Mouse (Mus musculus): ENCODE data around the gene Epor. TPM values are rescaled to one million over a fixed set of nuclear protein-coding genes. Genes with fewer than 3 reads are reported as not detected.

Epor gene
- 68.1 and 70.3 TPM in 2 replicates for total RNA-seq (2015; ENCODE audit: low replicate concordance)
- 70.3 and 91.0 TPM in 2 replicates for total RNA-seq (2017; ENCODE audit: low replicate concordance)

DNA sequence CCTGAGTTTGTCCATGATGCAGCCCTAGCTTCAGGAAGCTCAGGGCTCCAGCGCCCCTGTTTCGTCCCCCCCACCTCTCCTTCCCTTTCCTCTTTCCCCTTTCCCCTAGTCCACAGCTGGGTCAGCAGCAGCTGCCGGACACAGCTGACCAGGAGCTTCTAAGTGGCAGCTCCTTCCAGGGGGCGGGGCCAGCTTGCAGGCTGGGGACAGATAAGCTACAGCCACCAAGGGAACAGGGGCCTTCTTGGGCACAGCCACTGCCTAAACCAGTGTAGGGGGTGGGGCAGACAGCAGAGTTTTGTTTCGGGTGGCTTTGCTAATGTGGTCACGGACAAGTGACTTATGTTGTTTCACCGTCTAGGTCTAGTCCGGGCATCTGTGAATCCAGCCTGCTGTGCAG, at the start of gene Epor:
TSS of gene Epor (minus strand) at position 90 of the 400 bp plus-strand sequence.
- peak; percentile 81 for ATAC-seq (replicated peaks; ENCODE audit: low FRiP score, poor library complexity, severe bottlenecking)

DNA sequence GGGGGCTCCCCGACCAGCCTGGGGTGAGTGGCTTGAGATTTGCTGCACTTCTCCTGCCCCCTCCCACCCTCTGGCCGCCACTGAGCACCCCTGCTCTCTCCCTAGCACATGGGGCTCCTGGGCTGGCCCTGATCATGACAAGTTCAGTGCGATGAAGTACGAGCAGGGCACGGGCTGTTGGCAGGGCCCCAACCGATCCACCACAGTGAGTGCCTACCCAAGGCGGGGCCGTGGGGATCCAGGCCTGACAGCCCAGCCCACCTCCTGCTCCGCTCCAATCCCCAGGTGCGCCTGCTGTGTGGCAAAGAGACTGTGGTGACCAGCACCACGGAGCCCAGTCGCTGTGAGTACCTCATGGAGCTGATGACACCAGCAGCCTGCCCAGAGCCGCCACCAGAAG, 49.4 kb upstream of the Epor start:
- ATAC-seq (replicated peaks; ENCODE audit: low FRiP score, poor library complexity, severe bottlenecking) = no peak

DNA sequence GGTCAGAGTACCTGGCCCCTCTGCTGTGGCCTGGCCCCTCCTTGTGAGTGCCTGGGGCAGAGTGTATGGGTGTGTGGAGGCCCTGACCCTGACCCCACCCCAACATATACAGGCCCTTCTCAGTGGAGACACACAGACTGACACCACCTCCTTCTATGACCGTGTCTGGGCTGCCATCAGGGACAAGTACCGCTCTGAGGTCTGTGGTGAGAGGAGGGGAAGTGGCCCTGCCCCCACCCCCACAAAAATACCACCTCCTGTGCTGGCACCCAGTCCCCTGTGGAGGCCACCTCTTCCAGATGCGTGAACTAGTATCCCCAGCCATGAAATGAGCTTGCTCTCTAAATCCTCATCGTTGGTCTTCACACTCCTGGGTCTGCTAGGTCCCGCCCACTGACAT, 47.7 kb upstream of the Epor start:
- no peak for ATAC-seq (replicated peaks; ENCODE audit: low FRiP score, poor library complexity, severe bottlenecking)

GRCm38 (mm10) chr9:22004546-22004945, 41.2 kb upstream of the Epor start:
- no peak for ATAC-seq (replicated peaks; ENCODE audit: low FRiP score, poor library complexity, severe bottlenecking)

DNA sequence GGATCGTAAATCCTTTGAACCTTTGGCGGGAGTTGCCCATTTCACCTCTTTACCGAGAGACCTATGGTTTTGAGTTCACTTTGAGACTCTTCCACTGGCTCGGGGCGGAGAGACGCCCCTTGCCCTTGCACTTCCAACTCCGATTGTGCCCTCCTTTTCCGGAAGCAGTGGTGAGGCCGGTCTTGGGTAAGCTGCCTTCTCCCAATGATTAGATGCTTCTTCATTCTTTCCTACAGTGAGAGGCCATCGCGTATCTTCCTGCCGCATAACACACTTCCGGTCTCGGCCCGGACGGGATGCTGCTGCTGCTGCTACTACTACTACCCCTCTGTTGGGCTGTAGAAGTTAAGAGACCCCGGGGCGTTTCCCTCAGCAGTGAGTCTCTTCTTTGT, 39.9 kb upstream of the Epor start:
- ATAC-seq (replicated peaks; ENCODE audit: low FRiP score, poor library complexity, severe bottlenecking) = peak; percentile 48

DNA sequence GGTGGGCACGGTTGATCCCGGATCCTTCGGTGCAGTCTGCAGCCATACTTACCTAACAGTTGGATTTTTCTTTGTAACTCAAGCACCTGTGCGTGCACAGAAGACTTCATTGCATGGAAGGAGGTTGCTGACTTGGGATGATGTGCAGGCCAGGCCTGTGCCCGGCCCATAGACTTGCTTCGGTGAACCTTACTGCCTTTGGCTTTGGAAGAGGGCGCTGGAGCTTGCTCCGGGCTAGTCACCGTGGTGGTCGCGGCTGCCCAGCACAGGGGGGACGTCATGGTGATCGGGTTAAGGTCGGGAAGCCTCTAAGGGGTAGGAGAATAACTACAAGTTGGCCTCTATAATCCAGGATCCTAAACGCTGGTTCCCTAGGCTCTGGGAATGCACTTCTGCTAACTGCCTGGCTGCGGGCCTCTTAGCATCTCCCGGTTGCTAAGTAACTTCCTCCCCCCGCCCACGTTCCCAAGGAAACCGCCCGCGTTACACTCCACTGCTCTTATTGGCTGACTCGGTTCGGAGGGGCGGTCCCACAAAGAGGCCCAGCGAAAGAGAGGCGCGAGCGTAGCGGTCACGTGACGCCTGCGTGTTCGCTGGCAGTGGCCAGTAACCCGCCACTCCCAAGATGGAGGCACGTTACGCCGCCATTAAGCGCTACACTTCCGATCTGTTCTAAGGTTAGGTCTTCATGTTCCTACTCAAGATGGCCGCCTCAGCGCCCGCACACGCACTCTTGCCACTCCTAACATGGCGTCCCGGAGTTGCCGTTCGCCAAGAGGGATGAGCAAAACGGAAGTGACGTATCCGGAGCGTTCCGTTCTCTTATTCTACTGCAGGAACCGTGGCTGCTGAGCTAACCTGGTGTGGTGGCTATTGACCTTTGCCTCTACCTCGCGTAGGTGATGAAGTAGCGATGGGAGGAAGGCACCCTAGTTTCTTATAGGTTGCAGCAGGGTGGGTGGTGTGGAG, 39.2 kb upstream of the Epor start, which contains the start of the genes Ccdc151 and Prkcsh:
TSS of gene Ccdc151 (minus strand) at position 441 of the 969 bp plus-strand sequence.
TSS of gene Prkcsh (plus strand) at position 613 of the 969 bp plus-strand sequence.
- ATAC-seq (replicated peaks; ENCODE audit: low FRiP score, poor library complexity, severe bottlenecking) = peak; percentile 94

GRCm38 (mm10) chr9:22001633-22002032, 38.3 kb upstream of the Epor start:
- no peak for ATAC-seq (replicated peaks; ENCODE audit: low FRiP score, poor library complexity, severe bottlenecking)

GRCm38 (mm10) chr9:22000296-22000695, 37.0 kb upstream of the Epor start:
- ATAC-seq (replicated peaks; ENCODE audit: low FRiP score, poor library complexity, severe bottlenecking) = no peak

DNA sequence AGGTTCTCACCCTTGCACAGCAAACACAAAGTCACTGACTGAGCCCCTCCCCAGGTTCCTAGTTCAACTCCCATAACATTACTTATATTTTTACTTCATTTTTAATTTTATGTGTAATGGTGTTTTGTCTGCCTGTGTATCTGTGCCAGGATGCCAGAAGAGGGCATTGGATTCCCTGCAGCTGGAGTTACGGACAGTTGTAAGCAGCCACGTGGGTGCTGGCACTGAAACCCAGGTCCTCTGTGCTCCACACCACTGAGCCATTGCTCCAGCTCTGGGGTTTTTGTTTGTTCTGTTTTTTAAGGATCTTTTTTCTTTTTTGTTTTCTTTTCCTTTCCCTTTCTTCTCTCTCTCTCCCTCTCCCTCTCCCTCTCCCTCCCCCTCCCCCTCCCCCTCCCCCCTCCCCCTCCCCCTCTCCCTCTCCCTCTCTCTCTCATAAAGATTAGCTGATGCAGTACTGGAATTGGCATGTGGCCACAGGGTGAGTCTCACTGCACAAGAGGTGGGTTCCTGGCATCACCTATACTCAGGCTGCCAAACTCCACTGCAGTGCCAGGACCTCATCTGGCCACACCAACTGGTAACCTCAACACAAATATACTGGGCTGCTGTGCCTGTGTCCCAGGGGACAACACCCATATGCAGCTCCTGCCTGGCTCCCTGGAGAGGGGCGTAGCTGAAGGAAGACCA, 33.0 kb upstream of the Epor start:
- no peak for ATAC-seq (replicated peaks; ENCODE audit: low FRiP score, poor library complexity, severe bottlenecking)

DNA sequence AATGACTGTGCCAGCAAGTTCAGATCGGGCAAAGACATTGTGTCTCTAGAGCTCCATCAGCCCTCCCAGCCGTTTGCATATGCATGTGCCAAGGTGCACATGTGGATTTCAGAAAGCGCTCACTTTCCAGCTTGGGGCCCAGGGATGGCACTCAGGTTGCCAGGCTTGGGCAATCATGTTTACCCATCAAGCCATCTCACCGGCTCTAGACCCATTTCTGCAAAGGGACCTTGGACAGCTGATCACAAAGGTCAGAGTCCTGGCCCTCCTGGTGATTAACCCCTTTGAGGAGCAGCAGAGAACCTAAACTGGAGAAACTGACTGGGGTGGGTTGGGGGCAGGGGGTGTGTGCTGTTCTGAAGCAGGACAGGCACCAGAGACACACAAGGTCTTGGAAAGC, 28.9 kb upstream of the Epor start:
- no peak for ATAC-seq (replicated peaks; ENCODE audit: low FRiP score, poor library complexity, severe bottlenecking)

DNA sequence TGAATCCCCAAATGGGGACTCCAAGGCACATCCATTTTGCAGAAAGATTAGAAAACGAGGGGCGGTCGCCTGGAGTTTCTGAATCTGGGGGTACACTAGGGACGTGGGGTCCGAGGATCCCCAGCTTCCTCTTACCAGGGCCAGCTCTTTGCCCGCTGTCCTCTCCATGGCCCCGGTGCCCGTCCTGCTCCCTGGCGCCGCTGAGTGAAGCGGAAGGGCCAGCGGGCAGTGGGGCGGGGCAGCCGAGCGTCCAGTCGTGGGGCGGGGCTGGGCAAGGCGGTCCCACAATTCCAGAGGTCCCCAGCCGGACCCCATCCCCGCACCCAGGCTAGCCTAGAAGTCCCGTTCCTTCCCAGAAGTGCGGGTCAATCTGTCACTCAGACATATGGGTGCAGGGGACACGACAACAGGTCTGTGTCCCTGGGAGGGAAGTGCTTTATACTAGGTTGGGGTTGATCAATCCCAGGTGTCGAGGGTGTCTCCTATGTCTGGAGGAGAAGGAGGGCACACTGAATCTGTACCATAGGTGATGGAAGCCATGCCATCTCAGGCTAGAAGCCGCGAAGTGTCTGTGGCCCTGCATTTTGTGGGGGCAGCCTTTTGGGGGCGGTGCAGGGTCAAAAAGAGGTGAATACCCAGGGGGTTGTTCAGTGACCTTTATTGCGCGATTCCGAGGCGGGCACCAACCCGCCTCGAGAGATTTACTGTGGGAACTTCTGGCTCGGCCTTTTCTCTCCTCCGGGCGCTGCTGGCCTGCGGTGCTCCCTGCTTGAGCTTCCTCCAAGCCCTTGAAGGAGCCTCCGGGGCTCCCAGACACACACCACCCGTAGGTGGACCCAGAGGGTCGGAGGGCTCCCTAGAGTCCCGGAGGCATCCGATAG, 26.2 kb upstream of the Epor start, which contains the start of gene Rgl3:
TSS of gene Rgl3 (minus strand) at position 217 of the 881 bp plus-strand sequence.
- no peak for ATAC-seq (replicated peaks; ENCODE audit: low FRiP score, poor library complexity, severe bottlenecking)

DNA sequence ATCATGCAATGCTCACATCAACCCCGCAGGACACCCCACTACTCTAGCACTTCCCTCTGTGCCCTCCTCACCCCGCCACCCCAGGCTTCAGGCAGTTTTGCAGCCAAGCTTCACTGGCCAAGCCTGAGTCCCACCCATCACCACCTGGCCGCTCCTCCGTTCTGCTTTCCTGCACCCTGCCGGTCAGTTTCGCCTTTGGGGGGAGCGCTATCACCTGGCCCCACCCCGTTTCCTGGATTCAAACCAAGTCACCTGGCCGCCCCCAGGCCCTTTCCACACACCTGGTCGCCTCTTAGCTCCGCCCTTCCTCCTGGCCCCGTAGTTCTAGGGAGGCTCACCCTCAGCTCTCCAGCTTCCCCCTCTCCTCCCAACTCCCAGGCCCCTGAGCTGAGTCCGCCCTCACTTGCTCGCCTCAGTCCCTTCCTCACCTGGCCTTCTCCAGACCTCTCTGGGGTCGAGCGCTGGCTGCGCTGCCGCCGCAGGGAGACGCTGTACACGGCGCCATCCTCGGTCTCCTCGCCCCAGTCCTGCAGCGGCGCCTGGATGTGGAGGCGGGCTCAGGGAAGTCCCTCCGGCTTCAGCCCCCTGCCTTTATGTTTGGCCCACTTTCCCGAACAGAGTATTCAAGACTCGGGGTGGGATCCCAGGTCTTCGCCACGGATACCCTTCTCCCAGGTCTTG, 25.3 kb upstream of the Epor start:
- no peak for ATAC-seq (replicated peaks; ENCODE audit: low FRiP score, poor library complexity, severe bottlenecking)

- no peak for ATAC-seq (replicated peaks; ENCODE audit: low FRiP score, poor library complexity, severe bottlenecking)
These were observed 24.5 kb upstream of the Epor start for GRCm38 (mm10) chr9:21987592-21988342.

GRCm38 (mm10) chr9:21983911-21984310, 20.6 kb upstream of the Epor start:
- ATAC-seq (replicated peaks; ENCODE audit: low FRiP score, poor library complexity, severe bottlenecking) = no peak

GRCm38 (mm10) chr9:21978398-21979128, 15.3 kb upstream of the Epor start:
- ATAC-seq (replicated peaks; ENCODE audit: low FRiP score, poor library complexity, severe bottlenecking) = peak; percentile 27

GRCm38 (mm10) chr9:21977972-21978371, 14.7 kb upstream of the Epor start:
- peak; percentile 84 for ATAC-seq (replicated peaks; ENCODE audit: low FRiP score, poor library complexity, severe bottlenecking)

DNA sequence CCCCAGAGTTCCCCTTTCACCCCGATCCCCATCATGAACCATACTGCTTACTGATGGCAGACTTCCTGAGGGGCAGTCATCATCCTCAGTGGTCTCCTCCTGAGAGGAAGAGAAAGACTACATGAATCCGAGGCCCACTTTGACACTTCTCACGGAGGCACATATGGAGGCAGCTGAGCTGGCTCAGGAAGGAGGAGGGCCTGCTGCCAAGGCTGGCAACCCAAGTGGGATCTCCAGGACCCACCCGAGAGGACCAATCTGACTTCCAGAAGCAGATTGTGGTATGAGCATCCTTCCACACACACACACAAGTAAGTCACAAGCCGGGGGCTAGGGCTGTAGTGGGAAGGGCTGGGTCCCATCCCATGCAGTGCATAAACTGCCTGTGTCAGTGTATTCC, 14.0 kb upstream of the Epor start:
- no peak for ATAC-seq (replicated peaks; ENCODE audit: low FRiP score, poor library complexity, severe bottlenecking)

Measured in erythroblast, adult 5-6 weeks (primary cell).